ENCODE assay signal across 34 mouse cellular contexts in the genomic region with DNA sequence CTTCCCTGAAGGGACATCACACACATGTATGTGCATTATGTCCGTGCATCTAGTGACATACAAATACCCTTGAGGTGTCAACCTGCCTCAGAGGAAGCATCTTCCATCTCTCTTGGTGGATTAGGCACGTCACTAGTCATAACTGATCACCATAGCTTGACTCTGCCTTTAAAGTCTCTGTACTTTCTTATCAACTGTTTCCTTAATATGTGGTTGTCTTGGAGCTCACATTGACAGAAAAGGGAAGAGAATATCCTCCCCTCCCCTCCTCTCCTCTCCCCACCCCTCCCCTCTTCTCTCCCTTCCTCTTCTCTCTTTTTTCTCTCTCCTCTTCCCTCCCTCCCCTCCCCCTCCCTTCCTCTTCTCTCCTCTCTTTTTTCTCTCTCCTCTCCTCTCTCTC.
"Had no signal": no experiment of that assay in that cellular context is flagged by ENCODE, and none has a peak within 500 bp of the region (broad histone marks: within the 10 kb centered on the region; RNA-seq: fewer than 3 reads in every experiment).

No protein-coding gene starts in this region.

- H3K36me3 ChIP-seq: heart, embryonic 10.5 days; heart, embryonic 12.5 days; heart, embryonic 13.5 days; heart, embryonic 15.5 days; hindbrain, embryonic 10.5 days; hindbrain, embryonic 12.5 days; hindbrain, embryonic 13.5 days; hindbrain, embryonic 15.5 days; intestine, embryonic 15.5 days; kidney, embryonic 15.5 days had no signal

- DNase-seq: heart, postnatal 10 days; heart, postnatal 14 days; heart, postnatal 36 days; heart, postnatal 4 days; kidney, adult 11 months; kidney, adult 18-20 months; kidney, adult 2 months; kidney, adult 8-10 months; kidney, adult 9 months; kidney, postnatal 10 days; kidney, postnatal 14 days; kidney, postnatal 25 days; kidney, postnatal 36 days; kidney, postnatal 4 days; layer of hippocampus, adult 9-11 months; layer of hippocampus, postnatal 36 days had no signal

- H3K9me3 ChIP-seq: heart, embryonic 10.5 days; heart, embryonic 12.5 days; heart, embryonic 13.5 days; heart, embryonic 15.5 days; hindbrain, embryonic 10.5 days; hindbrain, embryonic 12.5 days; hindbrain, embryonic 13.5 days; hindbrain, embryonic 15.5 days; intestine, embryonic 15.5 days; kidney, embryonic 15.5 days had no signal

- H3K4me2 ChIP-seq: heart, embryonic 11.5 days; heart, embryonic 12.5 days; heart, embryonic 13.5 days; heart, embryonic 15.5 days; hindbrain, embryonic 12.5 days; hindbrain, embryonic 13.5 days; hindbrain, embryonic 14.5 days; hindbrain, embryonic 15.5 days; intestine, embryonic 15.5 days; kidney, embryonic 15.5 days had no signal

- H3K9ac ChIP-seq: heart, embryonic 12.5 days; heart, embryonic 13.5 days; heart, embryonic 15.5 days; hindbrain, embryonic 12.5 days; hindbrain, embryonic 13.5 days; hindbrain, embryonic 14.5 days; hindbrain, embryonic 15.5 days; intestine, embryonic 15.5 days; kidney, embryonic 15.5 days had no signal

- H3K4me1 ChIP-seq: heart, embryonic 10.5 days; hindbrain, embryonic 12.5 days; hindbrain, embryonic 13.5 days; intestine, embryonic 15.5 days had no signal

- H3K27ac ChIP-seq: heart, embryonic 10.5 days; heart, embryonic 13.5 days; heart, embryonic 15.5 days; hindbrain, embryonic 10.5 days; hindbrain, embryonic 12.5 days; hindbrain, embryonic 13.5 days; hindbrain, embryonic 14.5 days; hindbrain, embryonic 15.5 days; intestine, embryonic 15.5 days; kidney, embryonic 15.5 days; kidney, postnatal 0 days had no signal

- H3K4me3 ChIP-seq: heart, embryonic 10.5 days; heart, embryonic 12.5 days; heart, embryonic 13.5 days; heart, embryonic 15.5 days; hindbrain, embryonic 10.5 days; hindbrain, embryonic 12.5 days; hindbrain, embryonic 13.5 days; hindbrain, embryonic 15.5 days; intestine, embryonic 15.5 days; kidney, embryonic 15.5 days; layer of hippocampus, adult 2 months had no signal

- ATAC-seq: hindbrain, embryonic 16.5 days; inflammation-experienced regulatory T-cells, adult 6 months; intestine, embryonic 15.5 days; intestine, embryonic 16.5 days; intestine, postnatal 0 days had no signal

- H3K27me3 ChIP-seq: heart, embryonic 12.5 days; heart, embryonic 13.5 days; heart, embryonic 15.5 days; hindbrain, embryonic 12.5 days; hindbrain, embryonic 13.5 days; hindbrain, embryonic 15.5 days; intestine, embryonic 15.5 days; kidney, embryonic 15.5 days had no signal
